Mouse (Mus musculus): ENCODE measurements around the gene Tmub1.

The Tmub1 gene

DNA sequence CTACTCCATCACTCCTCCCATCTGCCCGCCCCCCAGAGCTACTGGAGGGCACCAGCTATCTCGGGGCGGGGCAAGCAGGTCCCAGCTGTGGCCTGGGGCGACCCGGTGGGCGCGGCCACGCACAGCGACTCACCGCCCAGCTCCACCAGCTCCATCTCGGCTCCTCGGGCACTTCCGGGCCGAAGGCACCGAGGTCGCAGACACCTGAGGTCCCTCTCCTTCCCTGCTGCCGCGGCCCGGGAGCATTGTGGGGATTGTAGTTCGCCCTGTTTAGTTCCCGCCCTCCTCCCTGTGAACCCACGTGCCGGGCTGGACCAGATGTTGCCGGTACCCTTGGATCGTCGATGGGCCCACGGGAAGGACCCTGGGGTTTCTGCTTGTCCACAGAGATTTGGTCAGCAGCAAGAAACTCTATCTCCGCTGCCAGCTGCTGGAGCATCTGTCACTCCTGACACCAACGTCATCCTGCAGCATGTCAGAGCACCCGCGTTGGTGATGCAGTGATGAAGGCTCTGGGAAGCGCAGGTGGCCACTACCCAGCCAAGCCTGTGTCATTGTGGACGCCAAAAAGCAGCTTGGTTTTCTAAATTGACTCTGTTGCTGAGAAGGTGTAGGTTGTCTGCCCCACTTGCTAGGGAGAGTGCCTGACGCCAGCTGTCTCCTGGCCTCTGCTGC lies at the start of gene Tmub1:
Gene Tmub1, minus strand, starts transcription at position 231 of the 675 bp plus-strand sequence.
- DNase-seq, result peak; percentile 88 to 92

- no peak for DNase-seq
Measured at GRCm38 (mm10) chr5:24496756-24497155, 49.1 kb upstream of the Tmub1 start.

GRCm38 (mm10) chr5:24495019-24495418 lies 47.4 kb upstream of the Tmub1 start:
- no peak for DNase-seq

GRCm38 (mm10) chr5:24492546-24493285 lies 45.1 kb upstream of the Tmub1 start:
- peak in 1 of 2 experiments; percentile 23 for DNase-seq

- no peak for DNase-seq
Measured at GRCm38 (mm10) chr5:24490413-24490920, 42.8 kb upstream of the Tmub1 start.

- DNase-seq, result no peak
Measured at GRCm38 (mm10) chr5:24486738-24487137, 39.1 kb upstream of the Tmub1 start.

GRCm38 (mm10) chr5:24486097-24486496 lies 38.4 kb upstream of the Tmub1 start:
- peak; percentile 83 to 88 for DNase-seq

GRCm38 (mm10) chr5:24484963-24485362 lies 37.3 kb upstream of the Tmub1 start:
- no peak for DNase-seq

GRCm38 (mm10) chr5:24483326-24483725 lies 35.7 kb upstream of the Tmub1 start:
- peak; percentile 74 to 76 for DNase-seq

DNA sequence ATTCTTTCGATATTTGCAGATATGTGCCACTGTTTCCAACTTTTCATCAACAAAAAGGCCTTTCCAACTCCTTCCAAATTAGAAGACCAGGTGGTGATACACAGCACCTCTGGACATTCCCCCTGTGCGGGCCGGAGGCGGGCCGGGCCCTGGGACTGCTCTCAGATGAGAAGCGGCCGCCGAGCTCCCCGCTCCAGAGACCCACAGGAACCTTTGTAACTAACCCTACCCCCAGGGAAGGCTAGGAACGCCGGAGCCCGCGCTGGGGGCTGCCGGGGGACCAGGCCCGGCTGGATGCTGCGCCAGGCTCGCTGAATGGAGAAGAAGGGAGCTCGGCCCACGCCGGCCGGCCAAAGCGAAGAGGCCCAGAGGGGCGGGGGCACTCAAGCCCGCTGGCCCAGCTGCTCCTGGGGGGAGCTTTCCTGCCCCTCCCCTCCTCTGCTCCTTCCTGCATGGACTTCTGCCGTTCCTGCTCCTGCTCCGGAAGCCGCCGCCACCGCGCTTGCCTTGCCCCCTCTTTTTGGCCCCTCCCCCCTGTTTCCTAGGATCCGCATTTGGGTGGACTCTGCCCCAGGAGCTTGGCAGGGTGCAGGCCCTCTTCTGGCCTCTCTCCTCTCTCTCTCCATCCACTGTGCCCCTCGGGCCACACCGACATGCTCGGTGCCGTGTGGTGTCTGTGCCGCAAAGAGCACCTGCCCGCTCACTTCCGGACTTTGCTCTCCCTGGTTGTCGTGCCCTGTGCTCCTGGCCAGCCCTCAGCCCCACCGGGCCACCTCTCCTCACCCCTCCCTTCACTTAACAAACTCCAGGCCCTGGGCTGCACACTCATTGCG lies 34.8 kb upstream of the Tmub1 start:
- no peak for DNase-seq

DNA sequence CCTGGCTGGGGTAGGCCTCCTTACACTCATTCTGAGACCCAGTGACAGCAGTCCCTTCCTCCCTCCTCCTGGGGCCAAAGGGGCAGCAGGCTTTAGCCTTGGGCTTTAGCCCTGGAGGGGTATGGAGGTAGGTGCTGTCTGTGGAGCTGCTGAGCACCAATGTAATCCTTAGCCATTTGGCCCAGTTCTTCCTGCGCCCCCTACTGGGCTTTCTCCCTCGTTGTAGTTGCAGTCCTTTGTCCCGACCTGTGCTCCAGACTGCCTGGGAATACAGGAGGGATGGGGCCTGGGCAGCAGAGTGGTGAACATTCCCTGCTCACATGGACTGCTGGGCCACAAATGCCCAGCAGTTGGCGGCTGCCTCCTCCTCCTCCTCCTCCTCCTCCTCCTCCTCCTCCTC lies 34.0 kb upstream of the Tmub1 start:
- peak; percentile 69 to 79 for DNase-seq

DNA sequence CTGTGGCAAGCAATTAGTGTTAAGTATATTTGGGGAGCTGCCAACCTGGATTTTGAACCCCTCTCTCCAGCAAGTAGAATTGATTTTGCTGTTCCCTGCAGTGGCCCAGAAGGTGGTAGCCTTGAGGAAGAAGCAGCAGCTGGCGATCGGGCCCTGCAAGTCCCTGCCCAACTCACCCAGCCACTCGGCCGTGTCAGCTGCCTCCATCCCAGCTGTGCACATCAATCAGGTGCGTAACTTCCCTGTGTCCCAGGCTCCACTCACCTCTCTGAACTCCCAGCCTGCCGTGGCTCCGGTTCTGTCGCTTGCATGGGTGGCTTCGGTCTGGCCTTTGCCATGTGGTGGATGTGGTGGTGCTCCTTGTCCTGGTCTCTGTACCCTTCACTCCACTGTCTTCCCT lies 30.3 kb upstream of the Tmub1 start:
- DNase-seq, result no peak

DNA sequence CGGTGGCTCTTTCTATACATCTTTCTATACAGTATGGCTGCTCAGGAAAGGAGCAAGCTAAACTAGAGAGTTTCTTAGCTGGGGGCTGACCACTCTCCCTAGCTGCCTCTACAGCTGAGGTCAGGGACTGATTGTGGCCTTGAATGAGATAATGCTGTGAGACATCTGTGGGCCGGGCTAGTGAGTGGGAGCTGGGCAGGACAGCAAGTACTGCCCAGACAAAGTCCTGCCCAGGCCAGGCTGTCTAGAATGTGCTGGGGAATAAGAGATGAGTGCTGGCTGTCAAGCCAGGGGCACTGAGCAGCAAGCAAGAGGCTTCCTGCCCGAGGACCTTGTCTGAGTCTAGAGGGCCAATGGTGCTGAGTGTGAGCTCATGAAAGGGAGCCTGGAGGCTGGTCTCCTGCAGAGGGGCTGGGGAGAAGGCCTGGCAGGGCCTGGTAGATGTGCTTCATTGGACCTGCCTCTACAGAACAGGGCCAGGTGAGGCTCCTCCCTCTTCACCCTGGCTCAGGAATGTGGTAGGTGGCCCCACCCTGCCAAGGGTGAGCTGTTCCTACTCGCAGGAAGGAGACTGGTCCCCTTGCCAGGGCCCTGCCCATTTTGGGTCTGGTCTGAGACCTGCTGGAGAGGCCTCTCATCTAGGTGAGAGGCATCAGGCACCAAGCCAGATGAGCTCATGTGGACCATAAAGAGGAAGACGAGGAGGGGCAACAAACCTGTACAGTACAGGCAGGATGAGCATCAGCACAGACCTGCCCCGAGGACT lies 28.0 kb upstream of the Tmub1 start:
- peak; percentile 85 to 95 for DNase-seq

DNA sequence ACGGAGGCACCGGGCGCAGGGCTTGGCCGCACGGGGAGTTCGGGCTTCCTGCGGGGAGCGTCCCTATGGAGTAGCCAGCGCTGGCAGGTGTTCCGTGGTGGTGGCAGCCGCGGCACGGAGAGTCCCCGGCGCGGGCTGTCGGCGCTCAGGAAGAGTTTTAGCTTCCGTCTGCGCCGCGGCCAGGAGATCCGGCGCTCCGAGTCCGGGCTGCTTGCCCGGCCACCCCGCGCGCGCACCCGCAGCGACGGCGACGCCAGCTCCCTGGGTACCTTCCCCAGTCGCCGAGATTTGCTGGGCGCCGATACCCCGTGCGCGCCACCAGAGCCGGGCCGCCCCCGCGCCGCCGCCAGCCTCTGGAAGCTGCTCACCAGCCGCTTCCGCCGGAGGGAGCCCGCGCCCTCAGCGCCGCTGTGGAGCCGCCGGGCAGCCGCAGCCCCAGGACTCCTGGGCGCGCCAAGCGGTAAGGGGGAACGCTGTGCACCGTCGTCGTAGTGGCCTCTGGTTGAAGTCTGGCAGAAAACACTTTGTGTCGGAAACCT lies 27.1 kb upstream of the Tmub1 start:
- peak; percentile 65 to 72 for DNase-seq

GRCm38 (mm10) chr5:24474025-24474722 lies 26.5 kb upstream of the Tmub1 start:
- peak; percentile 74 to 89 for DNase-seq

- peak in 1 of 2 experiments; percentile 61 for DNase-seq
Measured at GRCm38 (mm10) chr5:24472884-24473619, 25.4 kb upstream of the Tmub1 start.

GRCm38 (mm10) chr5:24470600-24470999 lies 22.9 kb upstream of the Tmub1 start:
- DNase-seq, result peak; percentile 67 to 83

GRCm38 (mm10) chr5:24466762-24467161 lies 19.1 kb upstream of the Tmub1 start:
- no peak for DNase-seq

- DNase-seq, result no peak
Measured at GRCm38 (mm10) chr5:24455613-24456012, 8.0 kb upstream of the Tmub1 start.

- DNase-seq, result no peak
Measured at GRCm38 (mm10) chr5:24455076-24455475, 7.4 kb upstream of the Tmub1 start.

- DNase-seq, result no peak
Measured at GRCm38 (mm10) chr5:24453985-24454303, 6.3 kb upstream of the Tmub1 start.
